Mouse (Mus musculus) lung, adult 18-20 months (tissue): Measurements from ENCODE around the gene Fcor.

Source experiments
- DNase-seq, 2 experiments: peaks; one replicate each; pipeline ENCODE4 v3.0.0; 2022; ENCODE audit warnings: mixed read lengths in 2 of 2

Fcor gene

GRCm38 (mm10) chr8:3671980-3672491 lies at the start of gene Fcor:
TSS of gene Fcor (minus strand) at chr8:3672362.
- peak; percentile 82 to 83 for DNase-seq

DNA sequence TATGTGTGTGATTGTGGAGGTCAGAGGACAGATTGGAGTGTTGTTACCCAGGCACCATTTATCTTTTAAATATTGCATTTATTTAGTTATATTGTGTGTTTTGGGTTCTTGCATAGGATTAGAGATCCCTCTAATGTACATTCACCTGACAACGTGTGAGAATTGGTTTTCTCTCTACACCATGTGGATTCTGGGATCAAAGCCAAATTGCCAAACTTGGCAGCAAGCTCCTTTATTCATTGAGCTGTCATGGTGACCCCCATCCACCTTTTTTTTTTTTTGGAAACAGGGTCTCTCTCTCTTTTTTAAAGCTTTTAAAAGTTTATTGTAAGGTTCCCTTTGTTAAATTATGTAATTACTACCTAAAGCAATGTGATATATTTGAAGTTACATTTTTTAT lies 48.9 kb upstream of the Fcor start:
- no peak for DNase-seq

DNA sequence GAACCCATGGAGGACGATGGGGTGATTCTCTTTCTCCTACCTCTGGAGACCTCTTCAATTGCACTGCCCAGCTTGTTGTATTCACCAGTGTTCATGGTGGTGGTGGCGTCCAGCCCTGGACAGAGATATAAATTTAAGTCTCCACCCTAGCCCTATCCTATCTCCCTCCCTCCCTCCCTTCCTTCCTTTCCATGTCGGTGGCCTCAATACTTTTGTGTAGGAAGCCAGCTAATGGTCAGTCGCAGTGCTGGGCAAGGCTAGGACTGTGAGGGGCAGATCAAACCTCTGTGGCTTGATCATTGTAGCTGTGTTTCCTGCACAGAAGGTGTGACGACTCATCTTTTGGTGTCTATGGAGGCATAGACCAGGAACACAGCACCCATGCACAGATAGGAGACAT lies 48.4 kb upstream of the Fcor start, which contains the start of gene Clec4g:
Clec4g (minus strand) TSS at position 101 of the 400 bp plus-strand sequence.
- no peak for DNase-seq

DNA sequence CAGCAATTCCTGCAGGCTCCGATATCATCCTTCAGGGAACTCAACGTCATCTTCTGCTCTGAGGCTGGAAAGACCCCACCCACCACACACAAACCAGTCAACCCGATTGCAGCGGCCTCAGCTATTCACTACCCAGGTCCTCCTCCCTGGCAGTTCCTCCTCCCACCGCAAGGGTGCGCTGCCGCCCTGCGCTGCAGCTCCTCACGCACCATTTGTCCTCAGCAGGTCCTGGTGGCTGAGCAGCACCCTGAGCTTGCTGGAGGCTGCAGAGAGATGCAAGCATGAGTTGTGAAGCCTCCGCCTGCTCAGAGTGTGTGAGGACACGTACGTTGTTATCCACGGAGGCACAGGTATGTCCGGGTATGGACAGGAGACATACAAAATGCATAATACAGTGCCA lies 46.4 kb upstream of the Fcor start:
- peak; percentile 56 to 66 for DNase-seq

- no peak for DNase-seq
These were observed 45.3 kb upstream of the Fcor start for GRCm38 (mm10) chr8:3717321-3717954.

DNA sequence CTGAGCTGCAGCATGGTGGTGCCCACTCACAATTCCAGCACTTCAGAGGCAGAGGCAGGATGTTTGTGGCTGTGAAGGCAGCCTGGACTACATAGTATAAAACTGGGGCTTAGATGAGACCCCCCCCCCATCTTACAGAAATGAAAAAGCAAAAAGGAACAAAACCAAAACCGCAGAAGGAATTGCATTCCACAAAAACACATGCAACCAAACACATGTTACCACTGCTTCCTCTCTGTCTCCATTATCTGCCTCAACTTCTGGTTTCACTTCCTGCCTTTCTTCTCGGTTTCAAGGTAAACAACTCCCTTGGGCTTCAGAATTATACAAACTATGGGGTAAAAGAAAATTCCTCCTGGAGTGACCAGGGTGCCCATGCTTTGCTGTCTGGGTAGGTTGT lies 39.5 kb upstream of the Fcor start:
- DNase-seq: no peak

GRCm38 (mm10) chr8:3710312-3710711 lies 38.1 kb upstream of the Fcor start:
- DNase-seq: no peak

- no peak for DNase-seq
These were observed 35.4 kb upstream of the Fcor start for GRCm38 (mm10) chr8:3707611-3708010.

DNA sequence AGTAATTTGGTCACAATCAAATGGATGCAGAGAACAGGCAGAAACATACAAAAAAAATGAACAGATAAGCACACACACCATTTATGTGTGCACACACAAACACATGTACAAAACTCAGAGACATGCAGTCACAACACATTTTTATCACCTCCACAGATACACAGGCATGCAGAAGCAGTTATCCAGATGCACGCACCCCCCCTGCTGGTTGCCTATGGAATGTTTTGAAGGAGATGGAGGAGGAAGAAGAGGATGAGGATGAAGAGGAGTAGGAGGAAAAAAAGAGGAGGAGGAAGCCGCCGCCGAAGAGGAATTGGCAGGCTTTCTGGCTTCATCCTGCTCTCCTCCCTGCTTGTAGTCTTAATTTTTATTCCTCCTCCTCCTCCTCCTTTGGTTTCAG lies 33.5 kb upstream of the Fcor start:
- no peak for DNase-seq

GRCm38 (mm10) chr8:3701491-3701890 lies 29.3 kb upstream of the Fcor start:
- DNase-seq: no peak

DNA sequence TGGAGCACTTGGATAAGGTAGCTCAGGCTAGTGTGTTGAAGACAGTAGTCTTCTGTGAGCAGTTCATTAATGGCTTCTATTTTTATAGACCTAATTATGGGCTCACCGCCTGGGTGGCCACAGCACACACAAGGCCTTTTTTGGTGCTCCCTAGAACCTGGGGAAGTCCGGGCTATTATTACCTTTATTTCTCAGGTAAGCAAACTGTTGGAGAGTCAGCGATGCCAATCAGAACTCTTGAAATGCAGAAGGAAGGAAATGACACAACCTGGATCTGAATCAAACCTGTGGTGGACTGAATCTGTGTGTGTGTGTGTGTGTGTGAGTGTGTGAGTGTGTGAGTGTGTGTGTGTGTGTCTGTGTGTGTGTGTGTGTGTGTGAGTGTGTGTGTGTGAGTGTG lies 22.0 kb upstream of the Fcor start, which contains the start of gene Fcer2a:
Fcer2a (minus strand) TSS at position 55 of the 400 bp plus-strand sequence.
- no peak for DNase-seq

- DNase-seq: peak in 1 of 2 experiments; percentile 36
These were observed 18.6 kb upstream of the Fcor start for GRCm38 (mm10) chr8:3690774-3691173.

DNA sequence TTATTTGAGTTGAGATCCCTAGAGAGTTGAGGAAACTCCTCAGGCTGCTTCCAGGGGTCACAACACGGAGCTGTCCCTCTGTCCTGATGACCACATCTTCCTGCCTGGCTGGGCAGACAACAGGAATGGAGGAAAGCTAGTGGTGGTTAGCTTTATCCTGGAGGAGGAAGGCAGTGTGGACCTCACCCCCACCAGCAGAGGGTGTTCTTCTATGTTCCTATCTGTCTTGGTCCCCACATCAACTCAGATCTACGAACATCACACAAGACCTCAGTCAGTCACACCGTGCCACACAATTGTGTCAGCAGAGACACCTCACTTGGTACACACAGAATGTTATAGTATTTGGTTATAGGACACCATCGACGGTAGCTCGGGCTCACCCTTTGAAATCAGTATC lies 15.4 kb upstream of the Fcor start:
- no peak for DNase-seq

DNA sequence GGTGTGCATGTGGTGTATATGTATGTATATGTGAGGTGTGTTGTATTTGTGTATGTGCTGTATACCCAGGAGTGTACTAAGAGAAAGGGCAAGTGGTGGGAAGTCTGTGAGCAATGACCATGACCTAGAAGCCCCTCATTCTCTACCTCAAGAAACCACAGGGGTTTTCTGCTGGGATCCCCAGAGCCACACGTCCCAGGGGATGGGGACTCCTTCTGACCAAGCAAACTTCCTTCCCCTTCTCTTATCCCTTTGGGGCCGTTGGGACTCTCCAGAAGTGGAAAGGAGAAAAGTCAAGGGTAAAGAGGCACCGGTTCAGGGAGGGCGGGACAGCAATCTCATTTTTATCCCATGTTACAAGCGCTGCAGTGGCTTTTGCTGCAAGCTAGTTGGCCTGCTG lies 13.3 kb upstream of the Fcor start:
- DNase-seq: no peak

GRCm38 (mm10) chr8:3684530-3684929 lies 12.4 kb upstream of the Fcor start:
- DNase-seq: no peak

- DNase-seq: no peak
These were observed 11.4 kb upstream of the Fcor start for GRCm38 (mm10) chr8:3683408-3684176.

GRCm38 (mm10) chr8:3682435-3682834 lies 10.3 kb upstream of the Fcor start:
- no peak for DNase-seq

GRCm38 (mm10) chr8:3679656-3680055 lies 7.5 kb upstream of the Fcor start:
- DNase-seq: no peak

- DNase-seq: no peak
These were observed 7.1 kb upstream of the Fcor start for GRCm38 (mm10) chr8:3679236-3679635.

- no peak for DNase-seq
These were observed 6.7 kb upstream of the Fcor start for GRCm38 (mm10) chr8:3678831-3679230.

DNA sequence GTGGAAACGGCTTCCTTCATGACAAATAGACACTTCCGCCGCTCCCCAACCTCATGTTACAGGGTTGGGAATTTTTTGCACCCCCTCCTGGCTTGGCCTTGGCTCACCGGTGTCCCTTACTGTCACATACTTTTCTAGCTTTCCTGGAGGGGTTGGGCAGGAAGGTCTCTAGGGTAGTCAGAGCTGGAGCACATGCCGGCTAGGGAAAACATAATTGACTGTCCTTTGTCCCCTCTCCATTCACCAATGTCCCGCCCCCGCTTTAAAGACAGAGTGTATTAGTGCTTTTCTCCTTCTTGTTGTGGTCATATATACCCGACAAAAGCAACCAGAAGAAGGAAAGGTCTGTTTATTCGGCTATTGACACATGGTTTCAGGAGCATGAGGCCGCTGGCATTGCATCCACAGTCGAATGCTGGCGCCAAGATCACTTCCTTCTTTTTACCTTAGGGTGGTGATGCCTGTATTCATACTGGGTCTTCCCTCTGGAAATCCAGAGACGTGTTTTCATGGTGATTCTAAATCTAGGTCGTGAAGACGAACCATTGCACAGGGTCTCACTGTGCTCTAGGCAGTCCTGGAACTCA lies 4.9 kb upstream of the Fcor start:
- DNase-seq: peak; percentile 22 to 36

GRCm38 (mm10) chr8:3676131-3676992 lies 4.2 kb upstream of the Fcor start, which contains the start of gene Trappc5:
TSS of gene Trappc5 (plus strand) at chr8:3676299.
- DNase-seq: peak; percentile 93 to 94

- DNase-seq: no peak
These were observed 2.5 kb upstream of the Fcor start for GRCm38 (mm10) chr8:3674671-3675070.
